Mouse (Mus musculus) embryonic stem cell, embryonic (primary cell): ENCODE data around the gene Tbc1d22a.

Source experiments
- CTCF ChIA-PET, 4 experiments: fragments of 300-600 bp in 2 of 4; fragments of 350-600 bp in 2 of 4; sonication (Branson Sonifier 250); formaldehyde crosslinking; loops; one replicate each; lab custom pipeline; 2022; ENCODE audit warnings: inconsistent platforms in 2 of 4; lab: Charles Lee
- POLR2A ChIA-PET, 4 experiments: fragments of 300-600 bp in 2 of 4; fragments of 350-600 bp in 2 of 4; sonication (Branson Sonifier 250); formaldehyde crosslinking; loops; one replicate each; lab custom pipeline; 2022; ENCODE audit warnings: antibody characterized with exemption in 4 of 4, inconsistent platforms in 1 of 4; lab: Charles Lee

Gene Tbc1d22a

DNA sequence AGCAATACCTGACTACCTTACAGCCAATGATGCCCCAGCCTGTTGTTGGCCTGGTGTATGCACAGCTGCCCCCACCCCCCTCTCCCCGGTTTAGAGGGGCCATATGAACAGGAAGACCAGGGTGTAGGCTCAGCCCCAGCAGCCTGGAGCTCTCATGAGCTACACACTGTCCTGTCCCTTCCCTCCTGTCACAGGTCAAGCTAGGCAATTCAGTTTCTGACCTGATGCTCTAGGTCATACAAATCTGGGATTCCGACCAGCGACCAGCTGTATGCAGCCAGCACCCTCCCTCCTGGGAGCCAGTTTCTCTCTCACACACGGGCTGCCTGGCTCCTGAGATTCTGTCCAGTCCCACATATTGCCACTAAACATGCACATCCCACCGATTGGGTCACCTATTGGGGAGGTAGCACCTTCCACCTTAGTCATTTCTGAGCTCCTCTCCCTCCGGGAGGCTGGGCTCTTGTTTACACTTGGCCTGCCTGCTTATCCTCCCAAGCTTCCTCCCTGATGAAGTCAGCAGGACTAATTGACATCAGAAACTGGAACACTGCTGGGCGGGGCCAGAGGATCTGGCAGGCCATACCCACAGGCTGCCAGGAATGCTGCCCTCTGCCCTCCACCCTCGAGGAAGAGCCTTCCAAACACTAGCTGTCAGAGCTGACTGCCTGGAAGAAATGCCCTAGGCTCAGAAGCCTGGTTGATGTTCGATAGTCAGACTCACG, 25.4 kb upstream of the Tbc1d22a start:
- ChIA-PET POLR2A (interaction anchor here in 2 of 4 experiments (0.9 to 10.3 kb wide), 11 partner anchors 8 to 49 kb away, joined by 3 to 107 read pairs (median 4); partner anchors contain the start of gene Tbc1d22a (in 1 of the 2)), CTCF (interaction anchor here in 3 of 4 experiments (0.6 to 1.2 kb wide), 6 partner anchors 12 to 276 kb away, joined by 3 to 6 read pairs (median 3); no protein-coding TSS in a partner anchor)

DNA sequence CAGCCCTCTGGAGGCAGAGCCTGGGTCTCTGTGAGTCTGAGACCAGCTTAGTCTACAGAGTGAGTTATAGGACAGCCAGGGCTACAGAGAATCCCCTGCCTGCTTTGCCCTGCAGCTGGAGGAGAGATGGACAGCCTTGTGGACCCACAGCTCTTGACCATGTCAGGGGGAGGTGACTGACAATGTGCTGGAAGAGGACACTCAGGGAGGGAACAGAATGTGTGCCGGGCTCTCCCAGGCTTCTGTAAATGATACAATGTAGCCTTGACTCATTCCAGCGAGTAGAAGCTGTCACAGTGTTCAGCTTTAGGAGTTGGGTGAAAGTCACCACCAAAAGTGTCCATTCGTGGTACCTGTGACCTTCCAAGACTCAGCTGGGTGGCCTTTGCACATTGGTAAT, 23.9 kb upstream of the Tbc1d22a start:
- CTCF ChIA-PET = no interaction called here
- POLR2A ChIA-PET = interaction anchor here in 2 of 4 experiments (1.3 to 10.3 kb wide), 4 partner anchors 12 to 23 kb away, joined by 3 to 107 read pairs (median 10); no protein-coding TSS in a partner anchor

DNA sequence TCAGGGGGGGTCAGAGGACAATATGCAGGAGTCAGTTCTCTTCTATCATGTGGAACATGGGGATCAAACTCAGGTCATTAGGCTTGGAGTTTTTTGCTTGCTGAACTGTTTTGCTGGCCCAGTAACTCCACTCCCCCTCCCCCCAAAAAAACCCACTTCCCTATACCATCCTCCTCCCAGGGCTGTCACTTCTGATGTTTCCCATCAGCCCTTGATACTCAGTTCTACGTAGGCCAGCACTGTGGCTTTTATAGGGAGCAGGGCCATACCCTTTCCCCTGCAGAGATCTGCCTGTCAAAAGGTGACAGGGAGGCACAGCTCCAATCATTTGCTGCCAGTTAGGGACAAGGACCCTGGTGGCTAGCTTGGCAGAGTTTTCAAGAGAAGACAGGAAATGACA, 22.8 kb upstream of the Tbc1d22a start:
- ChIA-PET CTCF (no interaction called here), POLR2A (interaction anchor here in 2 of 4 experiments (0.6 to 2.8 kb wide), 4 partner anchors 9 to 252 kb away, joined by 4 to 15 read pairs (median 6); partner anchors contain the start of gene Tbc1d22a (in 1 of the 2))

DNA sequence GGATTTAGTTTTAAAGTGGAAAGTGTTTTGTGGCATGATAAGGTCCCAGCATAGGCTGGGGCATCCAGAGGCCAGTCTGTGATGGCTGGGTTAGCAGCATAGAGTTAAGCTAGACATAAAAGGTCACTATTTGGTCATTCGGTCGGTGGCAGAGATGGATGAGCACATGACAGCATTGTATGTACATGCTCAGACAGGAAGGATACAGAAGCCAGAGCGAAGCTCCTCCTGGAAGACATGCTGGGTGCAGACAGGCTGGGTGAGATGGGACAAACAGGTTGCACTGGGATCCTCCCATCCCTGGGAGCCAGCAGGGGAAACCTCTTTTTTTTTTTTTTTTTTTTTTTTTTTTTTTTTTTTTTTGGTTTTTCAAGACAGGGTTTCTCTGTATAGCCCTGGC, 22.3 kb upstream of the Tbc1d22a start:
- POLR2A ChIA-PET = interaction anchor here in 3 of 4 experiments (0.6 to 3.5 kb wide), 6 partner anchors 10 to 251 kb away, joined by 3 to 17 read pairs (median 6); partner anchors contain the start of gene Tbc1d22a (in 1 of the 3)
- CTCF ChIA-PET = interaction anchor here in 1 of 4 experiments (0.6 kb wide), 1 partner anchor 14 kb away, joined by 10 read pairs; no protein-coding TSS in a partner anchor

- POLR2A ChIA-PET = interaction anchor here in 3 of 4 experiments (0.8 to 4.0 kb wide), 23 partner anchors 8 to 55 kb away, joined by 3 to 27 read pairs (median 4); partner anchors contain the start of genes Cerk (in 2 of the 3) and Tbc1d22a (in 1 of the 3)
- CTCF ChIA-PET = interaction anchor here in 1 of 4 experiments (1.8 kb wide), 1 partner anchor 9 kb away, joined by 6 read pairs; no protein-coding TSS in a partner anchor
Observed at GRCm38 (mm10) chr15:86194676-86195453, 19.4 kb upstream of the Tbc1d22a start.

GRCm38 (mm10) chr15:86199052-86199451, 15.2 kb upstream of the Tbc1d22a start:
- CTCF ChIA-PET = interaction anchor here in 2 of 4 experiments (0.7 to 0.8 kb wide), 2 partner anchors 60 to 157 kb away, joined by 3 to 13 read pairs; no protein-coding TSS in a partner anchor
- POLR2A ChIA-PET = interaction anchor here in 2 of 4 experiments (1.0 to 9.4 kb wide), 6 partner anchors 10 to 32 kb away, joined by 3 to 56 read pairs (median 3); no protein-coding TSS in a partner anchor

GRCm38 (mm10) chr15:86199482-86199881, 14.8 kb upstream of the Tbc1d22a start:
- ChIA-PET POLR2A (interaction anchor here (0.6 to 9.4 kb wide), 10 partner anchors 9 to 180 kb away, joined by 3 to 60 read pairs (median 4); no protein-coding TSS in a partner anchor), CTCF (interaction anchor here in 1 of 4 experiments (0.7 kb wide), 1 partner anchor 60 kb away, joined by 13 read pairs; no protein-coding TSS in a partner anchor)

GRCm38 (mm10) chr15:86200169-86200568, 14.1 kb upstream of the Tbc1d22a start:
- POLR2A ChIA-PET = interaction anchor here (0.6 to 9.4 kb wide), 12 partner anchors 11 to 389 kb away, joined by 3 to 60 read pairs (median 4); partner anchors contain the start of gene Cdpf1 (in 1 of the 4)

GRCm38 (mm10) chr15:86201095-86201494, 13.2 kb upstream of the Tbc1d22a start:
- CTCF ChIA-PET = interaction anchor here in 1 of 4 experiments (0.9 to 2.5 kb wide), 2 partner anchors 39 to 61 kb away, joined by 3 to 7 read pairs; no protein-coding TSS in a partner anchor
- POLR2A ChIA-PET = interaction anchor here in 3 of 4 experiments (0.6 to 9.4 kb wide), 8 partner anchors 9 to 390 kb away, joined by 3 to 60 read pairs (median 9); partner anchors contain the start of gene Cdpf1 (in 1 of the 3)

More at GRCm38 (mm10) chr15:86200169-86200568, 14.1 kb upstream of the Tbc1d22a start:
- CTCF ChIA-PET = interaction anchor here in 1 of 4 experiments (0.7 kb wide), 1 partner anchor 142 kb away, joined by 26 read pairs; no protein-coding TSS in a partner anchor

GRCm38 (mm10) chr15:86201696-86202330, 12.4 kb upstream of the Tbc1d22a start:
- CTCF ChIA-PET = interaction anchor here in 2 of 4 experiments (0.6 to 2.6 kb wide), 6 partner anchors 31 to 76 kb away, joined by 3 to 8 read pairs (median 4); no protein-coding TSS in a partner anchor

DNA sequence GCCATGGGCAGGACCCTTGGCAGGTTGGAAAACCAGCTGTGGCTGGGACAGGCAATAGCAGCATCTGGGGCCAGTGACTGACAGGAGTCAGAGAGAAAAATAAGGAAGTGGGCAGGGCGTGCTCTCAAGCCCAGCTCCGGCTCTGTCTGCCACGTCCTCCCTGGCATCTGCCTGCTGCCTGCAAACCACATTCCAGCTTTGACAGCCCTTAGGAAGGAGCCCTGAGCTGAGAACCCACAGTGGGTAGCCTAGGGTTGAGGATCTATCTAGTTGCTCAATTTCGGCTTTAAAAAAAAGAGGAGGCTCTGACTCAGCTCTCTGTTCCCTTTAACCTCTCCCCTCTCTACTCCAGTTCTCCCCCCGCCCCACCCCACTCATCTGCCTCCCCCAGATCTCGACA, 11.6 kb upstream of the Tbc1d22a start:
- ChIA-PET CTCF (interaction anchor here in 2 of 4 experiments (0.6 to 2.6 kb wide), 6 partner anchors 11 to 65 kb away, joined by 3 to 8 read pairs (median 4); no protein-coding TSS in a partner anchor), POLR2A (interaction anchor here in 2 of 4 experiments (0.7 to 9.4 kb wide), 20 partner anchors 8 to 821 kb away, joined by 3 to 60 read pairs (median 6); partner anchors contain the start of gene Tbc1d22a (in 2 of the 2))

More at GRCm38 (mm10) chr15:86201696-86202330, 12.4 kb upstream of the Tbc1d22a start:
- POLR2A ChIA-PET = interaction anchor here in 2 of 4 experiments (0.9 to 9.4 kb wide), 13 partner anchors 8 to 62 kb away, joined by 3 to 60 read pairs (median 6); partner anchors contain the start of gene Tbc1d22a (in 2 of the 2)

DNA sequence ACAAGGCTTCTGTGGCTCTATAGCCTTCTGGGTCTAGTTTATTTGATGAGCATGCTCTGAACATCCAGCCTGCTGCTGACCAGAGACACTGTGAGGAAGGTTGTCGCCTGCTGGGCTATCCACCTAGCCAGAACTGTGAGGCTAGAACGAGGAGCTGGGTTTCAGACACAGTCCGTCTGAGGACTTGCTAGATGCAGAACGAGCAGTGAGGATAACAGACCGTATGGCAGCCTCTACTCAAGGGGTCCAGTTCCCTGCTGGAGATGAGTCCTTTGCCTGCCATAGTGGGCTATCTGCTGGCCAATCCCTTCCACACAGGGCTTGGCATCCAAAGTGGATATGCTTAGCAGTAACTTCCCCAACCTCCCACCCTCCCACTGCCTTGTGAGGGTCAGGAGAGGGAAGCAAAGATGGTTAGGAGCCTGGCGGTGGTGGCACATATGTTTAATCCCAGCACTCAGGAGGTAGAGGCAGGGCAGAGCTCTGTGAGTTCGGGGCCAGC, 10.9 kb upstream of the Tbc1d22a start:
- ChIA-PET CTCF (interaction anchor here in 3 of 4 experiments (0.8 to 2.6 kb wide), 15 partner anchors 8 to 149 kb away, joined by 3 to 16 read pairs (median 4); partner anchors contain the start of gene Tbc1d22a (in 1 of the 3)), POLR2A (interaction anchor here in 3 of 4 experiments (0.6 to 9.4 kb wide), 29 partner anchors 8 to 820 kb away, joined by 3 to 60 read pairs (median 4); partner anchors contain the start of genes Tbc1d22a (in 2 of the 3) and Cdpf1 (in 1 of the 3))

- ChIA-PET CTCF (interaction anchor here (0.7 to 2.6 kb wide), 21 partner anchors 9 to 301 kb away, joined by 3 to 16 read pairs (median 4); partner anchors contain the start of gene Tbc1d22a (in 1 of the 4)), POLR2A (interaction anchor here in 3 of 4 experiments (0.6 to 9.4 kb wide), 32 partner anchors 8 to 345 kb away, joined by 3 to 60 read pairs (median 4); partner anchors contain the start of genes Tbc1d22a (in 2 of the 3), Cerk (in 1 of the 3) and Gtse1 (in 1 of the 3))
Observed at GRCm38 (mm10) chr15:86203942-86204561, 10.2 kb upstream of the Tbc1d22a start.

- CTCF ChIA-PET = interaction anchor here in 3 of 4 experiments (0.6 to 1.8 kb wide), 7 partner anchors 31 to 75 kb away, joined by 3 to 7 read pairs (median 3); no protein-coding TSS in a partner anchor
- POLR2A ChIA-PET = interaction anchor here in 2 of 4 experiments (0.9 to 9.4 kb wide), 12 partner anchors 8 to 39 kb away, joined by 3 to 60 read pairs (median 6); partner anchors contain the start of genes Tbc1d22a (in 2 of the 2) and Cerk (in 1 of the 2)
Observed at GRCm38 (mm10) chr15:86205300-86205699, 9.0 kb upstream of the Tbc1d22a start.

- ChIA-PET CTCF (interaction anchor here in 1 of 4 experiments (1.5 kb wide), 1 partner anchor 66 kb away, joined by 6 read pairs; no protein-coding TSS in a partner anchor), POLR2A (interaction anchor here in 2 of 4 experiments (1.2 to 9.4 kb wide), 3 partner anchors 19 to 40 kb away, joined by 3 to 60 read pairs (median 56); no protein-coding TSS in a partner anchor)
Observed at GRCm38 (mm10) chr15:86206385-86206784, 7.9 kb upstream of the Tbc1d22a start.
